Mouse (Mus musculus): ENCODE data around the gene Cel. TPM values are rescaled to one million over a fixed set of nuclear protein-coding genes. Genes with fewer than 3 reads are reported as not detected.

Cel gene
- total and polyA plus RNA-seq, 3 experiments, result not detected

GRCm38 (mm10) chr2:28517206-28517909 lies 45.8 kb downstream of the Cel start:
- no peak overlapping the region for H3K4me2 ChIP-seq (ENCODE audit: insufficient read depth, low read depth, poor library complexity, severe bottlenecking)
- in situ Hi-C loops (cut with MboI; ENCODE audit: low pct_ligation_motif_present, low pct_unique_long_range_greater_than_20kb, low sequenced_read_pairs) (no loop called here), dilution Hi-C loops (cut with MboI; ENCODE audit: extremely low pct_ligation_motif_present, extremely low pct_unique_long_range_greater_than_20kb, low sequenced_read_pairs) (no loop called here)
- peaks cover 0 to 10% of the 10 kb centered on the region in 2 experiments for H3K36me3 ChIP-seq (replicated peaks in 1 of 2; ENCODE audit: control insufficient read depth in 1 of 2, insufficient read depth in 1 of 2, low read length in 1 of 2)
- H3K27ac ChIP-seq (ENCODE audit: insufficient read depth, low read depth), result peak overlapping the region; percentile 49
- no peaks in the 10 kb centered on the region for H3K79me2 ChIP-seq (replicated peaks; ENCODE audit: control insufficient read depth, extremely low read depth, insufficient read depth, poor library complexity, severe bottlenecking)
- TF ChIP-seq EP300 (IDR thresholded peaks at IDR 0.05; ENCODE audit: low read length), result 0 out of 2 replicates have a peak, but pooled peaks have one; percentile 15
- peak; percentile 83 for TF ChIP-seq ZC3H11A (IDR thresholded peaks at IDR 0.05; ENCODE audit: low read depth, low read length)
- TF ChIP-seq RCOR1 (conservative IDR thresholded peaks at IDR 0.05; ENCODE audit: low read depth, low read length), result no peak
- TF ChIP-seq SIN3A (IDR thresholded peaks at IDR 0.05; ENCODE audit: low read length), result peak; percentile 91
- no peak for TF ChIP-seq USF2 (conservative IDR thresholded peaks at IDR 0.05; ENCODE audit: low read depth, low read length)
- TF ChIP-seq RAD21 (IDR thresholded peaks at IDR 0.05; ENCODE audit: low read depth, low read length), result peak; percentile 91
- TF ChIP-seq SMC3 (IDR thresholded peaks at IDR 0.05; ENCODE audit: low read depth, low read length), result peak; percentile 98
- TF ChIP-seq BHLHE40 (IDR thresholded peaks at IDR 0.05; ENCODE audit: low read depth, low read length), result 0 out of 2 replicates have a peak, but pooled peaks have one; percentile 33
- no peak for TF ChIP-seq ZNF384 (IDR thresholded peaks at IDR 0.05; ENCODE audit: low read depth, low read length)
- TF ChIP-seq POLR2A (IDR thresholded peaks at IDR 0.05; ENCODE audit: low read depth, low read length), result no peak
- TF ChIP-seq MXI1 (IDR thresholded peaks at IDR 0.05; ENCODE audit: low read depth, low read length), result peak; percentile 93
- peak; percentile 43; the same call in 1 of the 2 replicates for TF ChIP-seq MEF2A (IDR thresholded peaks at IDR 0.05; ENCODE audit: borderline replicate concordance, low read depth, low read length)
- TF ChIP-seq USF1 (IDR thresholded peaks at IDR 0.05; ENCODE audit: low read depth, low read length), result no peak
- TF ChIP-seq CTCF (conservative IDR thresholded peaks at IDR 0.05 in 1 of 2, IDR thresholded peaks at IDR 0.05 in 1 of 2; ENCODE audit: low read depth in 2 of 2, low read length in 2 of 2), result peak; percentile 96 to 97
- TF ChIP-seq MAZ (IDR thresholded peaks at IDR 0.05; ENCODE audit: low read depth, low read length), result peak; percentile 74; the same call in 1 of the 2 replicates
- TF ChIP-seq TCF12 (IDR thresholded peaks at IDR 0.05; ENCODE audit: low read depth, low read length), result peak; percentile 24; the same call in 1 of the 2 replicates
- H3K4me3 ChIP-seq (replicated peaks in 1 of 3; ENCODE audit: low read depth in 2 of 3, low read length in 2 of 3, poor library complexity in 1 of 3), result no peak overlapping the region
- peaks cover 12% of the 10 kb centered on the region for H3K27me3 ChIP-seq (replicated peaks)
- peaks cover 31 to 67% of the 10 kb centered on the region in 2 experiments for H3K4me1 ChIP-seq (ENCODE audit: control insufficient read depth in 1 of 2, insufficient read depth in 2 of 2)
- peak; percentile 95 for DNase-seq (ENCODE audit: extremely low read depth)
- no peak overlapping the region for H3K9ac ChIP-seq (ENCODE audit: insufficient read depth, low read depth)
- no peaks in the 10 kb centered on the region for H3K9me3 ChIP-seq (replicated peaks; ENCODE audit: low read length)

GRCm38 (mm10) chr2:28514489-28514888 lies 48.7 kb downstream of the Cel start:
- H3K4me2 ChIP-seq (ENCODE audit: insufficient read depth, low read depth, poor library complexity, severe bottlenecking), result peak overlapping the region; percentile 95
- dilution Hi-C loops (cut with MboI; ENCODE audit: extremely low pct_ligation_motif_present, extremely low pct_unique_long_range_greater_than_20kb, low sequenced_read_pairs) (no loop called here), in situ Hi-C loops (cut with MboI; ENCODE audit: low pct_ligation_motif_present, low pct_unique_long_range_greater_than_20kb, low sequenced_read_pairs) (loop anchor here (5.0 kb wide), 1 partner anchor 33 kb away; no protein-coding TSS in a partner anchor)
- H3K9me3 ChIP-seq (replicated peaks; ENCODE audit: low read length), result no peaks in the 10 kb centered on the region
- H3K79me2 ChIP-seq (replicated peaks; ENCODE audit: control insufficient read depth, extremely low read depth, insufficient read depth, poor library complexity, severe bottlenecking), result no peaks in the 10 kb centered on the region
- H3K4me3 ChIP-seq (replicated peaks in 1 of 3; ENCODE audit: low read depth in 2 of 3, low read length in 2 of 3, poor library complexity in 1 of 3), result no peak overlapping the region
- H3K4me1 ChIP-seq (ENCODE audit: control insufficient read depth in 1 of 2, insufficient read depth in 2 of 2), result peaks cover 31 to 48% of the 10 kb centered on the region in 2 experiments
- H3K27me3 ChIP-seq (replicated peaks), result peaks cover 38% of the 10 kb centered on the region
- peak; percentile 89 for DNase-seq (ENCODE audit: extremely low read depth)
- no peak overlapping the region for H3K27ac ChIP-seq (ENCODE audit: insufficient read depth, low read depth)
- peaks cover 0 to 5% of the 10 kb centered on the region in 2 experiments for H3K36me3 ChIP-seq (replicated peaks in 1 of 2; ENCODE audit: control insufficient read depth in 1 of 2, insufficient read depth in 1 of 2, low read length in 1 of 2)
- 0 out of 2 replicates have a peak overlapping the region, but pooled peaks have one; percentile 11 for H3K9ac ChIP-seq (ENCODE audit: insufficient read depth, low read depth)
- TF ChIP-seq E2F4 (IDR thresholded peaks at IDR 0.05; ENCODE audit: insufficient replicate concordance, low read depth, low read length), result no peak
- no peak for TF ChIP-seq PAX5 (IDR thresholded peaks at IDR 0.05; ENCODE audit: low read length)
- 0 out of 2 replicates have a peak, but pooled peaks have one; percentile 8 for TF ChIP-seq MXI1 (IDR thresholded peaks at IDR 0.05; ENCODE audit: low read depth, low read length)
- TF ChIP-seq ZMIZ1 (IDR thresholded peaks at IDR 0.05; ENCODE audit: low read depth, low read length), result no peak
- no peak for TF ChIP-seq BHLHE40 (IDR thresholded peaks at IDR 0.05; ENCODE audit: low read depth, low read length)
- no peak for TF ChIP-seq KAT2A (IDR thresholded peaks at IDR 0.05; ENCODE audit: insufficient replicate concordance, low read length)
- peak; percentile 93 for TF ChIP-seq MAZ (IDR thresholded peaks at IDR 0.05; ENCODE audit: low read depth, low read length)
- TF ChIP-seq RAD21 (IDR thresholded peaks at IDR 0.05; ENCODE audit: low read depth, low read length), result peak; percentile 84
- no peak for TF ChIP-seq POLR2A (IDR thresholded peaks at IDR 0.05; ENCODE audit: low read depth, low read length)
- TF ChIP-seq ZKSCAN1 (IDR thresholded peaks at IDR 0.05; ENCODE audit: borderline replicate concordance, low read depth, low read length), result no peak
- TF ChIP-seq MYC (IDR thresholded peaks at IDR 0.05; ENCODE audit: low read depth, low read length), result no peak
- no peak for TF ChIP-seq UBTF (IDR thresholded peaks at IDR 0.05; ENCODE audit: low read depth, low read length)
- no peak for TF ChIP-seq EP300 (IDR thresholded peaks at IDR 0.05; ENCODE audit: low read length)
- TF ChIP-seq MEF2A (IDR thresholded peaks at IDR 0.05; ENCODE audit: borderline replicate concordance, low read depth, low read length), result no peak
- TF ChIP-seq JUN (IDR thresholded peaks at IDR 0.05; ENCODE audit: insufficient read depth, low read depth, low read length), result no peak
- no peak for TF ChIP-seq HCFC1 (IDR thresholded peaks at IDR 0.05; ENCODE audit: low read depth, low read length)
- TF ChIP-seq RCOR1 (conservative IDR thresholded peaks at IDR 0.05; ENCODE audit: low read depth, low read length), result no peak
- no peak for TF ChIP-seq CHD1 (IDR thresholded peaks at IDR 0.05; ENCODE audit: low read depth, low read length)
- peak; percentile 84 for TF ChIP-seq CHD2 (IDR thresholded peaks at IDR 0.05; ENCODE audit: low read length)
- TF ChIP-seq POLR2AphosphoS2 (IDR thresholded peaks at IDR 0.05; ENCODE audit: low read depth, low read length), result no peak
- no peak for TF ChIP-seq ETS1 (conservative IDR thresholded peaks at IDR 0.05; ENCODE audit: low read depth, low read length)
- TF ChIP-seq SIN3A (IDR thresholded peaks at IDR 0.05; ENCODE audit: low read length), result peak; percentile 78

All from CH12.LX (cell line).